Mouse (Mus musculus) megakaryocyte, embryonic 14.5 days (primary cell): ENCODE measurements at regions not wholly inside any gene's neighbourhood (a gene's known extent, or its start where the extent isn't known, plus 50 kb on each side); places are given as distances from the start of the nearest gene placed in this dataset.

Experiments used
- FLI1 ChIP-seq: IDR thresholded peaks from 2 replicates; pipeline ENCODE4 v1.6.1; 2012; ENCODE audit warnings: low read length, inconsistent platforms, mixed read lengths
- GATA1 ChIP-seq: IDR thresholded peaks from 3 replicates; pipeline ENCODE4 v1.6.1; 2012; ENCODE audit warnings: mixed read lengths, low read length, inconsistent platforms, borderline replicate concordance

DNA sequence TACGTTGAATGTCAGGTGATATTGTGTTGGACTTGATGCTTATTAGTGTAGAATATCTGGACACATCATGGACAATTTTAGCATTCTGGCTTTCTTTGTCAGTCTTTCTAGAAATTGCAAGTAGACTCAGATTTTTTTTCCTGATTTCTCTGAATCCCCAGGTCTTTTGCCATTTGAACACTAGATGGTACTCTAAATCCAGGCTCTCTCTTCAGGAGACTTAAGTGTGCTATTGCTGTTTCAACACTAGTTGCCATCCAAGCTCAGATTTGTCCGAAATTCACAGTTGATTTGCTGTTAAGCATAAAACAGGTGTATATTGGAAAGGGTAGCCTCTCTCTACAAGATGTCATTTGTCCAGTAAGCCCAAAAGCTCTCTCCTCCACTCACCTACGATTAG, 451.5 kb downstream of the Lmo7 start:
- TF ChIP-seq GATA1 (no peak), FLI1 (no peak)
